Mouse (Mus musculus): ENCODE results near the gene Inpp5k. TPM values are rescaled to one million over a fixed set of nuclear protein-coding genes. Genes with fewer than 3 reads are reported as not detected.
A peak's percentile ranks its signal among the peaks of the same experiment; 100 is the strongest.

The Inpp5k gene
- polyA plus RNA-seq, 1 experiment from 2014 or later: 59.3 TPM

- H3K9me3 ChIP-seq (ENCODE audit: control insufficient read depth, low read length): no peaks in the 10 kb centered on the region
- H3K36me3 ChIP-seq (ENCODE audit: control insufficient read depth, insufficient read depth): peaks cover 23% of the 10 kb centered on the region
- 97% methylated on average over 1 of the region's 1 CpGs for WGBS
- no peak for ATAC-seq
- no peak overlapping the region for H3K4me2 ChIP-seq (ENCODE audit: low read length)
- no peak overlapping the region for H3K9ac ChIP-seq (replicated peaks; ENCODE audit: low read depth, low read length)
- H3K27me3 ChIP-seq (replicated peaks; ENCODE audit: control insufficient read depth, insufficient read depth, low read length): no peaks in the 10 kb centered on the region
- no peaks in the 10 kb centered on the region for H3K4me1 ChIP-seq (replicated peaks; ENCODE audit: control insufficient read depth, insufficient read depth, low read length)
- H3K27ac ChIP-seq (ENCODE audit: low read length): no peak overlapping the region
- H3K4me3 ChIP-seq (replicated peaks; ENCODE audit: low read length): no peak overlapping the region
Measured at GRCm38 (mm10) chr11:75614769-75615168, 16.0 kb upstream of the Inpp5k start.

DNA sequence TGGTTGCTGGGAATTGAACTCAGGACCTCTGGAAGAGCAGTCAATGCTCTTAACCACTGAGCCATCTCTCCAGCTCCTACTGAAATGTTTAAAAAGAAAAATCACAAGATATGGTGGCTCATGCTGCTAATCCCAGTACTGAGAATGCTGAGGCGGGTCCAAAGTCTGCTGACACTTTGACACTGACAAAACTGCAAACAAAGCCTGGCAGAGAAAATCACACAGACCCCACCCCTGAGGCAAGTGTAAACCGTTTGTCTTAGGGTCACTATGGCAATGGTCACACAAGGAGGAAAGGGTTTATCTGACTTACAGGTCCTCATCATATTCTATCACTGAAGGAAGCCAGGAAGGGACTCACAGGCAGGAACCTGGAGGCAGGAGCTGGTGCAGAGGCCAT lies 15.2 kb upstream of the Inpp5k start:
- H3K36me3 ChIP-seq (ENCODE audit: control insufficient read depth, insufficient read depth): peaks cover 18% of the 10 kb centered on the region
- ATAC-seq: no peak
- 87% methylated on average over 2 of the region's 2 CpGs for WGBS
- H3K9me3 ChIP-seq (ENCODE audit: control insufficient read depth, low read length): no peaks in the 10 kb centered on the region
- no peaks in the 10 kb centered on the region for H3K27me3 ChIP-seq (replicated peaks; ENCODE audit: control insufficient read depth, insufficient read depth, low read length)
- no peak overlapping the region for H3K4me2 ChIP-seq (ENCODE audit: low read length)
- no peak overlapping the region for H3K27ac ChIP-seq (ENCODE audit: low read length)
- H3K4me3 ChIP-seq (replicated peaks; ENCODE audit: low read length): no peak overlapping the region
- no peaks in the 10 kb centered on the region for H3K4me1 ChIP-seq (replicated peaks; ENCODE audit: control insufficient read depth, insufficient read depth, low read length)
- H3K9ac ChIP-seq (replicated peaks; ENCODE audit: low read depth, low read length): no peak overlapping the region

DNA sequence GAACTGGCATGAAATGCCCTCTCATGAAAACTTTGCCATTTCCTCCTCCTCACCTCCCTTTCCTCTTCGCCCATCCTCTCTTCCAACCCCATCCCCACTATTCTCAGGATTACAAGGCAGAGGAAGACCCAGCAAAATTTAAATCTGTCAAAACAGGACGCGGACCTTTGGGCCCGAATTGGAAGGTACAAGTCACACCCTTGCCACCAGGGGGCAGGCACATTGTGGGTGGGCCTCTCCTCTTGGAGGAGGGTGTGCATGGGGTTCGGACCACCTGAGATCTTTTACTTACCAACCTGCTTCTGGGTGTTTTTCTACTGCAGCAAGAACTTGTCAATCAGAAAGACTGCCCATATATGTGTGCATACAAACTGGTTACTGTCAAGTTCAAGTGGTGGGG lies 11.7 kb upstream of the Inpp5k start:
- no peaks in the 10 kb centered on the region for H3K9me3 ChIP-seq (ENCODE audit: control insufficient read depth, low read length)
- no peaks in the 10 kb centered on the region for H3K4me1 ChIP-seq (replicated peaks; ENCODE audit: control insufficient read depth, insufficient read depth, low read length)
- no peaks in the 10 kb centered on the region for H3K27me3 ChIP-seq (replicated peaks; ENCODE audit: control insufficient read depth, insufficient read depth, low read length)
- no peak overlapping the region for H3K4me2 ChIP-seq (ENCODE audit: low read length)
- WGBS: 82% methylated on average over 5 of the region's 5 CpGs
- H3K27ac ChIP-seq (ENCODE audit: low read length): no peak overlapping the region
- ATAC-seq: no peak
- peaks cover 18% of the 10 kb centered on the region for H3K36me3 ChIP-seq (ENCODE audit: control insufficient read depth, insufficient read depth)
- H3K4me3 ChIP-seq (replicated peaks; ENCODE audit: low read length): no peak overlapping the region
- H3K9ac ChIP-seq (replicated peaks; ENCODE audit: low read depth, low read length): no peak overlapping the region

DNA sequence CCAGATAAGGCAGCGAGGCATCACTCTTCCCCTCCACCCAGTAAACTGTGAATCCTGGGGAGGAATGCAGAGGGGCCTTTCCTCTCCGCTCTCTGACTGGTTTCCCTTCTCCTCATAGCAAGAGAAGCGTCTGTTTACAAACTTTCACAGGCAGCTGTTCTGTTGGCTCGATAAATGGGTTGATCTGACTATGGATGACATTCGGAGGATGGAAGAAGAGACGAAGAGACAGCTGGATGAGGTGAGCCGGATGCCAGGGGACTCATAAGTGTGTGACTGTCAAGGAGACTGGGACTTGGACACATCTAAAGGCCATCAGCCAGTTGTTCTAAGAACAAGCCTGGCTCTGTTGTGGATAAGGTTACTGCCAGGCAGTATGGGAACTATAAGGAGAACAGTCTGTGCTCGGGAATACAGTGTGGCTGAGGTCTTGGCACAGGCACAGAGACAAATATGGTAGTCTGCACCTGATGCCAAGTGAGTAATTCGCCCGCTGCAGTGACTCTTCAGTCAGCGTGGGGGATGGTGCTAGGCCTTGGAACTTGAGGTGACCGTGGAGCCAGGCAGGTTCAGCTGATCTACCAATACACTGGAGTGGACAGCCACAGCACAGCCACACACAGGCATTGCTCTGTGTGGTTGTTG lies 10.5 kb upstream of the Inpp5k start:
- Histone ChIP-seq H3K27me3 (replicated peaks; ENCODE audit: control insufficient read depth, insufficient read depth, low read length) (no peaks in the 10 kb centered on the region), H3K4me1 (replicated peaks; ENCODE audit: control insufficient read depth, insufficient read depth, low read length) (no peaks in the 10 kb centered on the region), H3K27ac (ENCODE audit: low read length) (no peak overlapping the region; the same call in 1 of the 2 replicates), H3K9me3 (ENCODE audit: control insufficient read depth, low read length) (no peaks in the 10 kb centered on the region), H3K4me2 (ENCODE audit: low read length) (no peak overlapping the region), H3K36me3 (ENCODE audit: control insufficient read depth, insufficient read depth) (peaks cover 14% of the 10 kb centered on the region), H3K4me3 (replicated peaks; ENCODE audit: low read length) (no peak overlapping the region), H3K9ac (replicated peaks; ENCODE audit: low read depth, low read length) (no peak overlapping the region)
- 72% methylated on average over 12 of the region's 12 CpGs for WGBS
- ATAC-seq: no peak

DNA sequence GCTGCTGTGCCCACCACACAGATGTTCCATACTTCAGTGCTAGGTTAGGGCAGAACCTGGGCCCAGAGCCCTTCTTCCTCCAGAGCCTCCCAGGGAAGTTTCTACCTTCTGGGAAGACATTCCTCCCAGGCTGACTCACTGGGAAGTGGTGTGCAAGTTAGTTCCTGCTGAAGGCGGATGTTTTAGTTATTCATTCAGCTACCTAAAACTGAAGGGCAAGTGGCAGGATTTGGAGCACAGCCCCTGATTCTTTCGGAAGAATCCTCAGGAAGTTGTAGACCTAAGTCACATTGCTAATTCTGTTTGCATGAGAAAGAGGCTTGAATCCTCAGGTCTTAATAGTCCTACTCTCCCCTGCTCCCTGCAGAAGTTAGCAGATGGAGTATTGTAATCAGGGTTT lies 9.4 kb upstream of the Inpp5k start:
- Histone ChIP-seq H3K27ac (ENCODE audit: low read length) (no peak overlapping the region), H3K4me1 (replicated peaks; ENCODE audit: control insufficient read depth, insufficient read depth, low read length) (peaks cover 3% of the 10 kb centered on the region; the same call in 1 of the 2 replicates), H3K36me3 (ENCODE audit: control insufficient read depth, insufficient read depth) (peaks cover 17% of the 10 kb centered on the region), H3K9ac (replicated peaks; ENCODE audit: low read depth, low read length) (no peak overlapping the region), H3K4me3 (replicated peaks; ENCODE audit: low read length) (no peak overlapping the region), H3K9me3 (ENCODE audit: control insufficient read depth, low read length) (no peaks in the 10 kb centered on the region), H3K27me3 (replicated peaks; ENCODE audit: control insufficient read depth, insufficient read depth, low read length) (no peaks in the 10 kb centered on the region), H3K4me2 (ENCODE audit: low read length) (no peak overlapping the region)
- ATAC-seq: no peak
- WGBS: 89% methylated on average over 2 of the region's 2 CpGs

GRCm38 (mm10) chr11:75622588-75623329 lies 8.0 kb upstream of the Inpp5k start:
- Histone ChIP-seq H3K27me3 (replicated peaks; ENCODE audit: control insufficient read depth, insufficient read depth, low read length) (no peaks in the 10 kb centered on the region), H3K27ac (ENCODE audit: low read length) (no peak overlapping the region), H3K4me3 (replicated peaks; ENCODE audit: low read length) (no peak overlapping the region), H3K36me3 (ENCODE audit: control insufficient read depth, insufficient read depth) (peaks cover 26% of the 10 kb centered on the region), H3K4me1 (replicated peaks; ENCODE audit: control insufficient read depth, insufficient read depth, low read length) (peaks cover 3% of the 10 kb centered on the region; the same call in 1 of the 2 replicates), H3K4me2 (ENCODE audit: low read length) (no peak overlapping the region), H3K9ac (replicated peaks; ENCODE audit: low read depth, low read length) (no peak overlapping the region), H3K9me3 (ENCODE audit: control insufficient read depth, low read length) (no peaks in the 10 kb centered on the region)
- WGBS: 100% methylated on average over 2 of the region's 2 CpGs
- no peak for ATAC-seq

- Histone ChIP-seq H3K27ac (ENCODE audit: low read length) (no peak overlapping the region), H3K9ac (replicated peaks; ENCODE audit: low read depth, low read length) (no peak overlapping the region), H3K27me3 (replicated peaks; ENCODE audit: control insufficient read depth, insufficient read depth, low read length) (no peaks in the 10 kb centered on the region), H3K4me1 (replicated peaks; ENCODE audit: control insufficient read depth, insufficient read depth, low read length) (peaks cover 3% of the 10 kb centered on the region; the same call in 1 of the 2 replicates), H3K4me2 (ENCODE audit: low read length) (no peak overlapping the region), H3K4me3 (replicated peaks; ENCODE audit: low read length) (no peak overlapping the region), H3K9me3 (ENCODE audit: control insufficient read depth, low read length) (no peaks in the 10 kb centered on the region), H3K36me3 (ENCODE audit: control insufficient read depth, insufficient read depth) (peaks cover 28% of the 10 kb centered on the region)
- 73% methylated on average over 2 of the region's 2 CpGs for WGBS
- no peak for ATAC-seq
Measured at GRCm38 (mm10) chr11:75624102-75624554, 6.7 kb upstream of the Inpp5k start.

- no peak overlapping the region for H3K9ac ChIP-seq (replicated peaks; ENCODE audit: low read depth, low read length)
- H3K4me3 ChIP-seq (replicated peaks; ENCODE audit: low read length): no peak overlapping the region
- H3K4me1 ChIP-seq (replicated peaks; ENCODE audit: control insufficient read depth, insufficient read depth, low read length): peaks cover 8% of the 10 kb centered on the region
- WGBS: 81% methylated on average over 4 of the region's 4 CpGs
- H3K4me2 ChIP-seq (ENCODE audit: low read length): no peak overlapping the region
- no peaks in the 10 kb centered on the region for H3K27me3 ChIP-seq (replicated peaks; ENCODE audit: control insufficient read depth, insufficient read depth, low read length)
- no peak overlapping the region for H3K27ac ChIP-seq (ENCODE audit: low read length)
- ATAC-seq: no peak
- H3K36me3 ChIP-seq (ENCODE audit: control insufficient read depth, insufficient read depth): peaks cover 22% of the 10 kb centered on the region
- no peaks in the 10 kb centered on the region for H3K9me3 ChIP-seq (ENCODE audit: control insufficient read depth, low read length)
Measured at GRCm38 (mm10) chr11:75625820-75626219, 5.0 kb upstream of the Inpp5k start.

- H3K9ac ChIP-seq (replicated peaks; ENCODE audit: low read depth, low read length): peak overlapping the region; percentile 60
- H3K4me3 ChIP-seq (replicated peaks; ENCODE audit: low read length): peak overlapping the region; percentile 80
- peaks cover 20% of the 10 kb centered on the region for H3K4me1 ChIP-seq (replicated peaks; ENCODE audit: control insufficient read depth, insufficient read depth, low read length)
- no peaks in the 10 kb centered on the region for H3K27me3 ChIP-seq (replicated peaks; ENCODE audit: control insufficient read depth, insufficient read depth, low read length)
- H3K4me2 ChIP-seq (ENCODE audit: low read length): peak overlapping the region; percentile 89
- ATAC-seq: no peak
- no peaks in the 10 kb centered on the region for H3K9me3 ChIP-seq (ENCODE audit: control insufficient read depth, low read length)
- H3K36me3 ChIP-seq (ENCODE audit: control insufficient read depth, insufficient read depth): peaks cover 22% of the 10 kb centered on the region
- 16% methylated on average over 5 of the region's 5 CpGs for WGBS
- peak overlapping the region; percentile 61 for H3K27ac ChIP-seq (ENCODE audit: low read length)
Measured at GRCm38 (mm10) chr11:75630098-75630497, 690 bp upstream of the Inpp5k start.
